Mouse (Mus musculus) lung, embryonic 16.5 days (tissue): ENCODE results near the gene Recql5. TPM values are rescaled to one million over a fixed set of nuclear protein-coding genes. Genes with fewer than 3 reads are reported as not detected.

Source experiments
- ATAC-seq: fragments of 200-750 bp; cut with Nextera tagmentation; 2 replicates; pipeline ENCODE4 v1.8.0; 2017; ENCODE audit warnings: low read depth, mild to moderate bottlenecking, moderate library complexity
- H3K27ac ChIP-seq: fragments of 300-500 bp; sonication (generic); 2 replicates; pipeline ENCODE4 v1.5.1; 2014; ENCODE audit warnings: mild to moderate bottlenecking, control low read depth, low read length
- H3K27me3 ChIP-seq: fragments of 300-500 bp; sonication (generic); 2 replicates; pipeline ENCODE4 v1.6.1; 2014; ENCODE audit warnings: low read depth, low read length, mixed read lengths; ENCODE audit not compliant: control insufficient read depth, insufficient read depth
- H3K36me3 ChIP-seq: fragments of 300-500 bp; sonication (generic); 2 replicates; pipeline ENCODE4 v1.6.1; 2014; ENCODE audit warnings: low read length; ENCODE audit not compliant: control insufficient read depth, insufficient read depth
- H3K4me1 ChIP-seq: fragments of 300-500 bp; sonication (generic); replicated peaks from 2 replicates; pipeline ENCODE4 v1.6.1; 2014; ENCODE audit warnings: low read length, mixed read lengths; ENCODE audit not compliant: control insufficient read depth, insufficient read depth
- H3K4me2 ChIP-seq: fragments of 300-500 bp; sonication (generic); 2 replicates; pipeline ENCODE4 v1.6.1; 2014; ENCODE audit warnings: low read depth, low read length, control low read depth
- H3K4me3 ChIP-seq: fragments of 300-500 bp; sonication (generic); 2 replicates; pipeline ENCODE4 v1.5.1; 2014; ENCODE audit warnings: mild to moderate bottlenecking, low read length, control low read depth
- H3K9ac ChIP-seq: fragments of 300-500 bp; sonication (generic); 2 replicates; pipeline ENCODE4 v1.6.1; 2014; ENCODE audit warnings: low read length, control low read depth
- H3K9me3 ChIP-seq: fragments of 300-500 bp; sonication (generic); 2 replicates; pipeline ENCODE4 v1.6.1; 2016; ENCODE audit warnings: low read length; ENCODE audit not compliant: control insufficient read depth
- WGBS: fragments of 180-500 bp; shearing (Covaris S2); extraction: QIAGEN DNeasy Blood & Tissue Kit; methylation state at CpG from one replicate; pipeline ENCODE4 v1.1.7; 2014; 5-methylcytosine and 5-hydroxymethylcytosine counted together
- polyA plus RNA-seq: library from polyadenylated mRNA; unstranded; fragments of >200 nt; fragmentation: Nextera tagmentation; extraction: Ambion mirVana; gene quantifications from 2 replicates; pipeline ENCODE4 v1.2.1, GENCODE M21; 2015

The Recql5 gene
- polyA plus RNA-seq, 1 experiment from 2014 or later: 25.7 TPM

DNA sequence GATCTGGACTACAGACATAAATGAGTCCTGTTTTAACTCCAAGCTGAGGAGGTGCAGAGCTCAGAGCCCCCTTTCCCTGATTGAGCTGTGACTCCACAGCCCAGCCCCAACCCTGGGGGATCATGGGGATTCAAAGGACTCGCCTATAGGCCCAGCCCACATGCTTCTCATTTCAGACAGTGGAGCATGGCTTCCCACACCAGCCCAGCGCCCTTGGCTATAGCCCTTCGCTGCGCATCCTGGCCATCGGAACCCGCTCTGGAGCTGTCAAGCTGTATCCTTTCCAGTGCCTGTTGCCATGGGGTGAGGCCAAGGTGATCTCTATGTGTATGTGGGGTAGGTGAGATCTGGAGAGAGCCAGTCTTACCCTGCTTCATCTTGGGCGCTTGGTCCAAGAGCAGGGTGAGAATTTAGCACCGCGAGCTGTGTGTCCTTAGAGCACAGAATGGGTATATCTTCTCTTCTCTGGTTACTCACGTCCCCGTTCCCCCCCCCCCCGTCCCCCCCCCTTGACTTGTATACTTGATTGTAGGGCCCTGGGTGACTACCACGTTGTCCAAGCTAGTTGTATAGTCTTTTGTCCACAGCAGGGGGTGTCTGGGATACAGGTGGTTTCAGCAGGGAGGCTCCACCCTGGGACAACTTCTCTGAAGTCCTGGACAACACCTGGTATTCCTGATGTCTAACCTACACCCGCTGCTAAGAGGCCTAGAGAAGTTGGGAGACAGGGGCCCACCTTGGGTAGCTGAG is 90.0 kb downstream of the Recql5 start:
- 76% methylated on average over 12 of the region's 14 CpGs for WGBS
- Histone ChIP-seq H3K4me1 (peaks cover 48% of the 10 kb centered on the region), H3K36me3 (peaks cover 16% of the 10 kb centered on the region), H3K27me3 (no peaks in the 10 kb centered on the region), H3K27ac (peak overlapping the region; percentile 94), H3K9me3 (peaks cover 6% of the 10 kb centered on the region), H3K4me2 (no peak overlapping the region), H3K9ac (no peak overlapping the region), H3K4me3 (no peak overlapping the region)
- no peak for ATAC-seq

Other genes starting within 250 kb of the Recql5 start
- gene Grb2, start 224.9 kb downstream of the Recql5 start, polyA plus RNA-seq: 81.0 and 82.7 TPM in 2 replicates
- gene Tmem94, start 168.0 kb downstream of the Recql5 start, polyA plus RNA-seq: 28.2 and 29.1 TPM in 2 replicates
- gene Caskin2, start 119.8 kb downstream of the Recql5 start, polyA plus RNA-seq: 21.6 and 22.0 TPM in 2 replicates
- 36.9 and 38.1 TPM in 2 replicates for gene Tsen54, start 118.8 kb downstream of the Recql5 start, polyA plus RNA-seq
- 45.0 and 58.7 TPM in 2 replicates for gene Llgl2, start 109.4 kb downstream of the Recql5 start, polyA plus RNA-seq
- 0.83 and 2.0 TPM in 2 replicates for gene Myo15b, start 75.1 kb downstream of the Recql5 start, polyA plus RNA-seq
- 5.6 and 8.9 TPM in 2 replicates for gene Smim5, start 33.5 kb downstream of the Recql5 start, polyA plus RNA-seq
- 35.5 and 36.2 TPM in 2 replicates for gene Smim6, start 21.5 kb downstream of the Recql5 start, polyA plus RNA-seq
- gene Sap30bp, start 195 bp downstream of the Recql5 start, polyA plus RNA-seq: 34.3 and 36.8 TPM in 2 replicates
- gene Itgb4, start 41.2 kb upstream of the Recql5 start, polyA plus RNA-seq: 3.4 and 3.8 TPM in 2 replicates
- 188 and 190 TPM in 2 replicates for gene Galk1, start 79.2 kb upstream of the Recql5 start, polyA plus RNA-seq
- gene H3f3b, start 94.5 kb upstream of the Recql5 start, polyA plus RNA-seq: 1,792 and 1,937 TPM in 2 replicates
- gene Unk, start 96.8 kb upstream of the Recql5 start, polyA plus RNA-seq: 37.9 and 41.3 TPM in 2 replicates
- 7.2 and 8.9 TPM in 2 replicates for gene Unc13d, start 144.5 kb upstream of the Recql5 start, polyA plus RNA-seq
- gene Wbp2, start 153.5 kb upstream of the Recql5 start, polyA plus RNA-seq: 95.4 and 98.9 TPM in 2 replicates
- gene Trim47, start 193.7 kb upstream of the Recql5 start, polyA plus RNA-seq: 20.4 and 24.8 TPM in 2 replicates
- gene Trim65, start 197.7 kb upstream of the Recql5 start, polyA plus RNA-seq: 5.1 and 6.4 TPM in 2 replicates
- gene Mrpl38, start 205.4 kb upstream of the Recql5 start, polyA plus RNA-seq: 79.3 and 80.6 TPM in 2 replicates
- 36.1 and 37.3 TPM in 2 replicates for gene Fbf1, start 234.7 kb upstream of the Recql5 start, polyA plus RNA-seq